Mouse (Mus musculus) neural tube, embryonic 11.5 days (tissue): ENCODE measurements around the gene Ep300. TPM values are rescaled to one million over a fixed set of nuclear protein-coding genes. Genes with fewer than 3 reads are reported as not detected.
"Not testable (repeated sequence)": the region's sequence is repeated elsewhere in the genome, so short reads cannot be mapped to it uniquely, and the experiment has no call there.

Experiments
- ATAC-seq: fragments of 200-750 bp; cut with Nextera tagmentation; 2 replicates; pipeline ENCODE4 v1.8.0; 2017; ENCODE audit warnings: moderate number of reproducible peaks, mild to moderate bottlenecking, moderate TSS enrichment, moderate library complexity; ENCODE audit not compliant: insufficient read depth, low FRiP score, low TSS enrichment
- DNase-seq: peaks from one replicate; pipeline ENCODE4 v3.0.0-alpha.2; 2015; ENCODE audit warnings: low spot score
- H3K27ac ChIP-seq: fragments of 300-500 bp; sonication (generic); 2 replicates; pipeline ENCODE4 v1.5.1; 2014; ENCODE audit warnings: low read depth, mild to moderate bottlenecking, low read length
- H3K27me3 ChIP-seq: fragments of 300-500 bp; sonication (generic); 2 replicates; pipeline ENCODE4 v1.6.1; 2014; ENCODE audit warnings: mild to moderate bottlenecking, low read length, mixed read lengths; ENCODE audit not compliant: control insufficient read depth, insufficient read depth
- H3K36me3 ChIP-seq: fragments of 300-500 bp; sonication (generic); 2 replicates; pipeline ENCODE4 v1.6.1; 2014; ENCODE audit warnings: mild to moderate bottlenecking, low read length, moderate library complexity, mixed read lengths; ENCODE audit not compliant: control insufficient read depth, insufficient read depth
- H3K4me1 ChIP-seq: fragments of 300-500 bp; sonication (generic); 2 replicates; pipeline ENCODE4 v1.6.1; 2014; ENCODE audit warnings: low read length, mixed read lengths; ENCODE audit not compliant: control insufficient read depth, insufficient read depth
- H3K4me2 ChIP-seq: fragments of 300-500 bp; sonication (generic); 2 replicates; pipeline ENCODE4 v1.6.1; 2014; ENCODE audit warnings: low read depth, mild to moderate bottlenecking, moderate library complexity
- H3K4me3 ChIP-seq: fragments of 300-500 bp; sonication (generic); 2 replicates; pipeline ENCODE4 v1.5.1; 2014; ENCODE audit warnings: low read depth, low read length
- H3K9ac ChIP-seq: fragments of 300-500 bp; sonication (generic); 2 replicates; pipeline ENCODE4 v1.6.1; 2014; ENCODE audit warnings: mild to moderate bottlenecking, low read length
- H3K9me3 ChIP-seq: fragments of 300-500 bp; sonication (generic); 2 replicates; pipeline ENCODE4 v1.6.1; 2016; ENCODE audit warnings: low read length; ENCODE audit not compliant: control insufficient read depth
- WGBS: fragments of 180-500 bp; shearing (Covaris S2); extraction: QIAGEN DNeasy Blood & Tissue Kit; methylation state at CpG from one replicate; pipeline ENCODE4 v1.1.7; 2014; 5-methylcytosine and 5-hydroxymethylcytosine counted together
- polyA plus RNA-seq: library from polyadenylated mRNA; unstranded; fragments of >200 nt; fragmentation: Nextera tagmentation; extraction: Ambion mirVana; gene quantifications from 2 replicates; pipeline ENCODE4 v1.2.1, GENCODE M21; 2014

The Ep300 gene
- polyA plus RNA-seq, 1 experiment from 2014 or later: 29.6 TPM

GRCm38 (mm10) chr15:81585746-81586461 lies 753 bp downstream of the Ep300 start:
- Histone ChIP-seq H3K36me3 (no peaks in the 10 kb centered on the region), H3K4me1 (peaks cover 3% of the 10 kb centered on the region; the same call in 1 of the 2 replicates), H3K9me3 (no peaks in the 10 kb centered on the region), H3K4me3 (peak overlapping the region; percentile 99), H3K27ac (peak overlapping the region; percentile 100), H3K9ac (peak overlapping the region; percentile 100), H3K27me3 (no peaks in the 10 kb centered on the region), H3K4me2 (peak overlapping the region; percentile 78)
- peak; percentile 56 for ATAC-seq
- peak; percentile 86 for DNase-seq
- 0% methylated on average over 52 of the region's 77 CpGs for WGBS

DNA sequence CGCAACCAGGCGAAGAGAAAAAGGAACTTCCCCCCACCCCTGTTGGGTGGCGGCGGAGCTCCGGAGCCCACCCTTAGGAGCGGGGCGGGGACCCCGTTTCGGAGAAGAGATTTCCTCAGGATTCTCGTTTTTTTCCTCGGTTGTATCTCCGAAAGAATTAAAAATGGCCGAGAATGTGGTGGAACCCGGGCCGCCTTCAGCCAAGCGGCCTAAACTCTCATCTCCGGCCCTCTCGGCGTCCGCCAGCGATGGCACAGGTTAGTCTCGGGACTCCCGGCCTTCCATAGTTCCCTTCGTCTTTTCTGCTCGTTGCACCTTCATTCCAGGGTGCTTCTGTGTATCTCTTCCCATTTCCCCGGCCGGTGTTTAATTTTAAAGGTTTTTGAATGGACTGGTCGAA lies 1.3 kb downstream of the Ep300 start:
- DNase-seq: no peak
- under 1% methylated on average over 28 of the region's 28 CpGs for WGBS
- H3K36me3 ChIP-seq: no peaks in the 10 kb centered on the region
- H3K27ac ChIP-seq: peak overlapping the region; percentile 100
- peaks cover 3% of the 10 kb centered on the region; the same call in 1 of the 2 replicates for H3K4me1 ChIP-seq
- peak overlapping the region; percentile 100 for H3K9ac ChIP-seq
- peak overlapping the region; percentile 78 for H3K4me2 ChIP-seq
- H3K27me3 ChIP-seq: no peaks in the 10 kb centered on the region
- H3K9me3 ChIP-seq: no peaks in the 10 kb centered on the region
- no peak for ATAC-seq
- peak overlapping the region; percentile 99 for H3K4me3 ChIP-seq

- H3K4me1 ChIP-seq: peaks cover 3% of the 10 kb centered on the region; the same call in 1 of the 2 replicates
- WGBS: 48% methylated on average over 2 of the region's 2 CpGs
- no peak for ATAC-seq
- no peaks in the 10 kb centered on the region; the same call in 1 of the 2 replicates for H3K36me3 ChIP-seq
- no peaks in the 10 kb centered on the region for H3K9me3 ChIP-seq
- H3K9ac ChIP-seq: peak overlapping the region; percentile 44; the same call in 1 of the 2 replicates
- H3K27me3 ChIP-seq: no peaks in the 10 kb centered on the region
- peak overlapping the region; percentile 78 for H3K4me2 ChIP-seq
- no peak for DNase-seq
- H3K4me3 ChIP-seq: peak overlapping the region; percentile 99
- H3K27ac ChIP-seq: no peak overlapping the region
Observed at GRCm38 (mm10) chr15:81587686-81588085, 2.5 kb downstream of the Ep300 start.

DNA sequence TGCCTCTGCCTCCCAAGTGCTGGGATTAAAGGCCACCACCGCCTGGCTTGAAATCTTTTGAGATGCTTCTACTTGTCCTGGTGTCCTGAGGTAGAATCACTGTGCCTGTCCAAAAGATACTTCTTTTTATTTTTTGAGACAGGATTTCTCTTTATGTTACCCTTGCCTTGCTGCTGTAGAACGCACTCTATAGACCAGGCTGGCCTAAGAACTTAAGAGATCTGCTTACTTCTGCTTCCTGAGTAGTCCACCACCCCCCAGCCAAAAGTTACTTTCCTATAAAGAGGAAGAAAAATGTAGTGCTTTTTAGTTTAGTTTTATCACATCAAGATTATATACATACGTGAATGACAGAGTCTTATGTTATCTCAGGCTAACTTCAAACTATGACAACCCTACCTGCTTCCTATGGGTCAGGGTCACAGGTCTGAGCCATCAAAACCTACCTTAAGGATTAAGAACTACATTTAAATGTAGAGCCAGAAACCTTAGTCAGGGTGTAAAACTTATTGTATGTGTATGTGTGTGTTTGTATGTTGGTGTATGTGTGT lies 9.1 kb downstream of the Ep300 start:
- no peak for DNase-seq
- Histone ChIP-seq H3K4me3 (no peak overlapping the region), H3K9me3 (no peaks in the 10 kb centered on the region), H3K4me1 (no peaks in the 10 kb centered on the region), H3K27ac (no peak overlapping the region), H3K36me3 (no peaks in the 10 kb centered on the region; the same call in 1 of the 2 replicates), H3K27me3 (no peaks in the 10 kb centered on the region), H3K4me2 (no peak overlapping the region), H3K9ac (no peak overlapping the region)
- ATAC-seq: no peak
- WGBS: 94% methylated on average over 3 of the region's 3 CpGs

- not testable (repeated sequence) for H3K27me3 ChIP-seq, H3K9ac ChIP-seq, DNase-seq, H3K4me2 ChIP-seq, ATAC-seq, H3K36me3 ChIP-seq, H3K4me3 ChIP-seq, H3K9me3 ChIP-seq, H3K27ac ChIP-seq, H3K4me1 ChIP-seq
- 95% methylated on average over 8 of the region's 8 CpGs for WGBS
Observed at GRCm38 (mm10) chr15:81598742-81599141, 13.6 kb downstream of the Ep300 start.

DNA sequence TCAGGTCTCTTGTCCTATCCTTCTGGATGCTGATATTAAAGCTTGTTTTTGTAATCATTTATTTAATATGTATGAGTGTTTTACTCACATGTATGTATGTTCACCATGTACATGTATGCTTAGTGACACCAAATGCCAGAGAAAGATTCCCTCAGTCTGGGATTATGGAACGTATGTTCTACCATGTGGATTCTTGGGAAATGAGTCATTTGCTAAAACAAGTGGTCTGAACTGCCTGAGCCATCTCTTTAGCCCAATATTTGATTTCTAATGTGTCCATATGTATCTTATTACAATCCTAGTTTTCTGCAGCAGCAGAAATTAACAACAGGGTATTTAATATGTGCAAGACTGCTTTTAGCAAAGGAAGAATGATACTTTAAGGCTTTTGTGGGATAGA lies 20.1 kb downstream of the Ep300 start:
- WGBS: 87% methylated on average over 1 of the region's 1 CpGs

DNA sequence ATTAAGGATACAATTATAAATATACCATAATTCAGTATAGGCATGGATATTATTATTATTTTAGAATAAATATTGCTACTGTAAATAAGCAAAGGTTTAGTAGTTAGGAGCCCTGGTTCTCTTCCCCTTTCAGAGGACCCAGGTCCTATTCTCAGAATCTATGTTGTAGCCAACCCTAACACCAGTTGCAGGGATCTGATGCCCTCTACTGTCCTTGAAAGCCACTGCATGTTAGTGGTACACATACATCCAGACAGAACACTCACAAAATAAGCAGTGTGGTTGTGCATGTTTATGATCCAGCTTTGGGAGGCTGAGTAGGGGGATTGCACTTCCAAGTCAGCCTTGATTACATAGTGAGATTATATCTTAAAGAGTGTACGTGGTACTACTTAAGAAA lies 21.5 kb downstream of the Ep300 start:
- DNase-seq (peak; percentile 34), ATAC-seq (no peak)
- Histone ChIP-seq H3K9me3 (no peaks in the 10 kb centered on the region), H3K4me3 (no peak overlapping the region), H3K27me3 (no peaks in the 10 kb centered on the region), H3K9ac (no peak overlapping the region), H3K36me3 (peaks cover 9% of the 10 kb centered on the region), H3K27ac (no peak overlapping the region), H3K4me1 (no peaks in the 10 kb centered on the region), H3K4me2 (no peak overlapping the region)
- WGBS: 89% methylated on average over 1 of the region's 1 CpGs

More for the DNA sequence above, 20.1 kb downstream of the Ep300 start:
- no peak overlapping the region for H3K27ac ChIP-seq
- peaks cover 9% of the 10 kb centered on the region for H3K36me3 ChIP-seq
- no peak overlapping the region for H3K4me3 ChIP-seq
- no peaks in the 10 kb centered on the region for H3K27me3 ChIP-seq
- no peak overlapping the region for H3K4me2 ChIP-seq
- no peak for ATAC-seq
- no peak overlapping the region for H3K9ac ChIP-seq
- no peaks in the 10 kb centered on the region for H3K9me3 ChIP-seq
- DNase-seq: no peak
- H3K4me1 ChIP-seq: no peaks in the 10 kb centered on the region

- Histone ChIP-seq H3K36me3 (peaks cover 29% of the 10 kb centered on the region), H3K4me2 (no peak overlapping the region), H3K9me3 (no peaks in the 10 kb centered on the region), H3K27ac (no peak overlapping the region), H3K9ac (no peak overlapping the region), H3K27me3 (no peaks in the 10 kb centered on the region), H3K4me3 (no peak overlapping the region), H3K4me1 (no peaks in the 10 kb centered on the region)
- ATAC-seq (no peak), DNase-seq (no peak)
- 93% methylated on average over 8 of the region's 8 CpGs for WGBS
Observed at GRCm38 (mm10) chr15:81649516-81650455, 64.6 kb downstream of the Ep300 start.
